Mouse (Mus musculus): ENCODE results near the gene Magi2. TPM values are rescaled to one million over a fixed set of nuclear protein-coding genes. Genes with fewer than 3 reads are reported as not detected.
A peak's percentile ranks its signal among the peaks of the same experiment; 100 is the strongest.
"Not testable (repeated sequence)": the region's sequence is repeated elsewhere in the genome, so short reads cannot be mapped to it uniquely, and the experiment has no call there.

Gene Magi2
- polyA plus RNA-seq, 1 experiment from 2014 or later = 20.2 TPM

DNA sequence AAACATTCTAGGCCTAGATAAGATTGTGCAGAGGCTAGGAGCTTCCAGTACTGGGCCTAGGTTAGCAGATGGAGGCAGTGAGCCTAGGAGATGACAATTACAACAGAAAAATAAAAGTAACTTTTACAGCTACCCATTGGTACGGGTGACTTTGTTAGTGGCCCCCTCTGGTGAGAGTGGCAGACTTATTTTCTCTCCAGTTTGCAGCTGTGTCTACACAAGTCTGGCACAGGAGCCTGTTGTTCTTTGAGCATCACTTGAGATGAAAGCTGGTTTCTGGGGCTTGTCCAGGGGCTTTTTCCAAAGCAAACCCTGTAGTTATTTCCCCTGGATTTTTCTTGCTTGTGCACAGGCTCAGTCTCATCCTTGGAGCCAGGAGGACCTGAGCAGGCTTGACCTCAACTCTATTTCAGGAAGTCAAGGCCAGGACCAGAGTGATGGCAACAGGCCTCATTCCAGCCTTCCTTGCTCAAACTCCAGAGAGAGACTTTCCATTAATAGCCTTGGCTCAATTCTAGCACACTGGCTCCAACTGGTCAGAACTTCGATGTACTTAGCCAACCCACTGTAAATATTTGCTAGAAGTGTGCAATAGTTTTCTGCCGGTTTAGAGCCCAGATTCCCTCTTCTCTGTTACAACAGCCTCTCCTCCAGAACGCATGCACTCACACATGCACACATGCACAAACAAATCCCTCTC is 1493.5 kb downstream of the Magi2 start:
- Histone ChIP-seq H3K27ac (replicated peaks) (no peak overlapping the region), H3K4me1 (no peaks in the 10 kb centered on the region), H3K9ac (replicated peaks) (no peak overlapping the region), H3K4me3 (no peak overlapping the region), H3K27me3 (no peaks in the 10 kb centered on the region), H3K4me2 (replicated peaks) (no peak overlapping the region), H3K36me3 (no peaks in the 10 kb centered on the region), H3K9me3 (no peaks in the 10 kb centered on the region)
- 89% methylated on average over 4 of the region's 4 CpGs for WGBS
- no peak for ATAC-seq (ENCODE audit: low FRiP score, low read depth)

- not testable (repeated sequence) for H3K4me2 ChIP-seq (replicated peaks); H3K27me3 ChIP-seq; H3K4me3 ChIP-seq; H3K36me3 ChIP-seq; H3K9ac ChIP-seq (replicated peaks); H3K9me3 ChIP-seq; H3K27ac ChIP-seq (replicated peaks); H3K4me1 ChIP-seq; ATAC-seq (ENCODE audit: low FRiP score, low read depth)
- 88% methylated on average over 4 of the region's 4 CpGs for WGBS
Measured at GRCm38 (mm10) chr5:20723226-20723625, 1496.4 kb downstream of the Magi2 start.

- Histone ChIP-seq H3K9me3 (no peaks in the 10 kb centered on the region), H3K27me3 (no peaks in the 10 kb centered on the region), H3K36me3 (no peaks in the 10 kb centered on the region), H3K27ac (replicated peaks) (no peak overlapping the region), H3K4me2 (replicated peaks) (no peak overlapping the region), H3K4me1 (no peaks in the 10 kb centered on the region), H3K4me3 (no peak overlapping the region), H3K9ac (replicated peaks) (no peak overlapping the region)
- no peak for ATAC-seq (ENCODE audit: low FRiP score, low read depth)
- WGBS = 50% methylated on average over 2 of the region's 2 CpGs
Measured at GRCm38 (mm10) chr5:20738795-20739194, 1512.0 kb downstream of the Magi2 start.

DNA sequence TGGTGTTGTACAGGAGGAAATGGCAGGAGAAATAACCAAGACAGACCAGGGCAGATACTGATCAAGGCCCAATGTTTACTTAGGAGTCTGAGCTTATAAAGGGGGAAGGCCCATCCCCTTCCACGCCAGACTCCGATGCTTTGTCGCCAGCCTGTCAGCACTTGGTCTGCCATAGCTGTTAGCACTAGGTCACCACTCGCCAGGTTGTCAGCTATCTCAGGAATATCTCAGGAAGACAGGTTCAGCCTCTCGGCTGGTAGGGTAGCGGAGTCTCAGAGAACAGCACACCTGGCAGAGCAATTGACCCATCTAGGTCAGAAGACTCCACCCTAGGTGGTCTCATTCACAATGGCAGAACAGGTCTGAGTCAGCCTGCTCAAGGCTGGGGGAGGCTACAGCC is 1514.4 kb downstream of the Magi2 start:
- H3K4me1 ChIP-seq = no peaks in the 10 kb centered on the region
- H3K36me3 ChIP-seq = no peaks in the 10 kb centered on the region
- WGBS = 87% methylated on average over 6 of the region's 6 CpGs
- no peak for ATAC-seq (ENCODE audit: low FRiP score, low read depth)
- no peaks in the 10 kb centered on the region for H3K9me3 ChIP-seq
- no peak overlapping the region for H3K4me2 ChIP-seq (replicated peaks)
- no peak overlapping the region for H3K27ac ChIP-seq (replicated peaks)
- H3K9ac ChIP-seq (replicated peaks) = no peak overlapping the region
- no peaks in the 10 kb centered on the region for H3K27me3 ChIP-seq
- H3K4me3 ChIP-seq = no peak overlapping the region

GRCm38 (mm10) chr5:20741936-20742335 is 1515.1 kb downstream of the Magi2 start:
- WGBS = 93% methylated on average over 8 of the region's 8 CpGs

GRCm38 (mm10) chr5:20748142-20748541 is 1521.3 kb downstream of the Magi2 start:
- Histone ChIP-seq H3K4me1 (peaks cover 37% of the 10 kb centered on the region), H3K4me2 (replicated peaks) (no peak overlapping the region), H3K9ac (replicated peaks) (no peak overlapping the region), H3K9me3 (no peaks in the 10 kb centered on the region), H3K36me3 (no peaks in the 10 kb centered on the region), H3K4me3 (no peak overlapping the region), H3K27ac (replicated peaks) (no peak overlapping the region), H3K27me3 (no peaks in the 10 kb centered on the region)
- 58% methylated on average over 4 of the region's 4 CpGs for WGBS
- peak; percentile 44 for ATAC-seq (ENCODE audit: low FRiP score, low read depth)

More at GRCm38 (mm10) chr5:20741936-20742335, 1515.1 kb downstream of the Magi2 start:
- H3K27ac ChIP-seq (replicated peaks) = no peak overlapping the region
- no peak overlapping the region for H3K4me2 ChIP-seq (replicated peaks)
- H3K4me1 ChIP-seq = no peaks in the 10 kb centered on the region
- no peaks in the 10 kb centered on the region for H3K9me3 ChIP-seq
- ATAC-seq (ENCODE audit: low FRiP score, low read depth) = no peak
- H3K4me3 ChIP-seq = no peak overlapping the region
- no peaks in the 10 kb centered on the region for H3K36me3 ChIP-seq
- H3K27me3 ChIP-seq = no peaks in the 10 kb centered on the region
- no peak overlapping the region for H3K9ac ChIP-seq (replicated peaks)

DNA sequence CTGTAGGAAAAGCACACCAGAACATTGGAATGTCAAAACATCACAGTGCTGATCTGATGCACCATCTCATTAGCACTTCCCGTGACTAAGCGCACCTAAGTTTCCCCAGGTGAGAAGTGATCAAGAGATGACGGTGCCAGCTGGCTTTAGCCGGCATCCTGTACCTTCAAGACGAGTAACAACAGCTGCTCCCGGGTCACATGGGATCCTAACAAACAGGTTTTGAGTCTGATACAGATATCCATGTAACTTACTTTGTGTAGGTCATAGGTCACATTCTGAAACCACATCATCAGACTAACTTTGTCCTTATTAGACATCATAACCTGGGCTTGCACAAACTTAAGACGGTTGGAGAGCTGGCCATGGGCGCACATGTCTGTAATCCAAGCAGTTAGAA is 1522.0 kb downstream of the Magi2 start:
- no peaks in the 10 kb centered on the region for H3K27me3 ChIP-seq
- H3K4me3 ChIP-seq = no peak overlapping the region
- no peaks in the 10 kb centered on the region for H3K9me3 ChIP-seq
- no peak overlapping the region for H3K27ac ChIP-seq (replicated peaks)
- peaks cover 42% of the 10 kb centered on the region for H3K4me1 ChIP-seq
- H3K36me3 ChIP-seq = no peaks in the 10 kb centered on the region
- no peak overlapping the region for H3K9ac ChIP-seq (replicated peaks)
- 96% methylated on average over 8 of the region's 8 CpGs for WGBS
- ATAC-seq (ENCODE audit: low FRiP score, low read depth) = no peak
- H3K4me2 ChIP-seq (replicated peaks) = no peak overlapping the region

DNA sequence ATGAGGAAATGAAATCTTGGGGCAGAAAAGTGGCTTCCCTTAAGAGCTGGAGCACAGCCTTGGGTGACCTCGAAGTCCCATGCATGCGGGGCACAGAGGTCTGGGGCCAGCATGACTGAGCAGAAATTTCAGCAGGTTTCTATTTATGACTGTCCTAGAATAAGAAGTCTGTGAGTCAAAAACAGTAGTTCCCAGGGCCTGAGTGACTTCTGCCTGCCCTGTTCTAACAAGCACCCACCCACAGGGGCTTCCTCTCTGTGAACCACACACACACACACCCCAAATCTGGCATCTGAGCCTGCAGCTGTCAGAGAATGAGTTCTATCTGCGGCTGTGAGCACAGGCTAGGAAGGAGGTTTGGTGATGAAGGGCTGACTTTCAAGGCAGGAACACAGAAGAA is 1522.7 kb downstream of the Magi2 start:
- no peak for ATAC-seq (ENCODE audit: low FRiP score, low read depth)
- Histone ChIP-seq H3K4me3 (no peak overlapping the region), H3K4me1 (peaks cover 42% of the 10 kb centered on the region), H3K36me3 (no peaks in the 10 kb centered on the region), H3K4me2 (replicated peaks) (no peak overlapping the region), H3K27me3 (no peaks in the 10 kb centered on the region), H3K9ac (replicated peaks) (no peak overlapping the region), H3K27ac (replicated peaks) (no peak overlapping the region), H3K9me3 (no peaks in the 10 kb centered on the region)
- 83% methylated on average over 3 of the region's 3 CpGs for WGBS

DNA sequence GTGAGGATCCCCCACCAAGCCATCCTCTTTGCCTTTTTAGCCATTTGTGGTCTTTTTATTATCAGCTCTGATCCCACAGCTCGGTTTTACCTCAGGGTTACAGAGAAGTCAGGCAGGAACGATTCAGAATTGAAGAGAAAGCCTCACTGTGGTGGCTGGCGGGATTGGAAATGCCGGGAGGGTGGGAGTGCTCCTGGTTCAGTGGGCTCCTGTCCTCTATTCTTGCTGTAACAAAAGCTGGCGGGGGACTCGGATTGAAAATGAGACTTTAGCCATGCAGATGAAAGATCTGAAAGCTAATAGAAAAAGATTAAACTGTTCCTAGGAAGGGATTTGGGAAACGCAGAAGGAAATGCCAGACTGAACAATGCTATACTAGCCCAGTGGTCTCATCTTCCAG is 1524.2 kb downstream of the Magi2 start:
- 19% methylated on average over 7 of the region's 7 CpGs for WGBS
- Histone ChIP-seq H3K9me3 (no peaks in the 10 kb centered on the region), H3K27me3 (no peaks in the 10 kb centered on the region), H3K4me3 (no peak overlapping the region), H3K4me1 (peaks cover 42% of the 10 kb centered on the region), H3K27ac (replicated peaks) (0 out of 2 replicates have a peak overlapping the region, but pooled peaks have one; percentile 21), H3K4me2 (replicated peaks) (no peak overlapping the region), H3K36me3 (no peaks in the 10 kb centered on the region), H3K9ac (replicated peaks) (no peak overlapping the region)
- no peak for ATAC-seq (ENCODE audit: low FRiP score, low read depth)

GRCm38 (mm10) chr5:20751696-20752095 is 1524.9 kb downstream of the Magi2 start:
- 29% methylated on average over 7 of the region's 7 CpGs for WGBS
- no peak overlapping the region for H3K4me3 ChIP-seq
- H3K4me1 ChIP-seq = peaks cover 42% of the 10 kb centered on the region
- no peaks in the 10 kb centered on the region for H3K27me3 ChIP-seq
- no peaks in the 10 kb centered on the region for H3K36me3 ChIP-seq
- peak; percentile 58; the same call in 1 of the 2 replicates for ATAC-seq (ENCODE audit: low FRiP score, low read depth)
- H3K27ac ChIP-seq (replicated peaks) = peak overlapping the region; percentile 44; the same call in 1 of the 2 replicates
- H3K9ac ChIP-seq (replicated peaks) = no peak overlapping the region
- no peaks in the 10 kb centered on the region for H3K9me3 ChIP-seq
- H3K4me2 ChIP-seq (replicated peaks) = no peak overlapping the region

DNA sequence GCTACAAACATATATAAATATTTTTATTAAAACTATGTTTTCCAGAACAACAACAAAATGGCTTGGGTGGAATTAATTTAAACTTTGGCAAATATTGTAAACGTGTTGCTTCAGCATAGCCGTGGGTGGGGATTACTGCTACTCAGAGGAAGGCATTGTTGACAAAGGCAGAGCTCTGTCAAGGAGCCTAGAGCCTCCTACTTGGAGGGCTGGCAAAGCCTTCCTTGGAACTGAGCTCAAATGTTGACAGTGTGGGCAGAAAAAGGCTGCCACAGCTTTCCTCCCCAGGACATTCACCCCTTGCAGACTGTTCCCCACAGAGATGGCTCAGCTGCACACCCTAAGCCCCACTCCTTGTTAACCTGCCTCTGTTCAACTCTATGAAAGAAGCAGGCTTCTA is 1526.3 kb downstream of the Magi2 start:
- Histone ChIP-seq H3K27me3 (no peaks in the 10 kb centered on the region), H3K9me3 (no peaks in the 10 kb centered on the region), H3K36me3 (peaks cover 4% of the 10 kb centered on the region; the same call in 1 of the 2 replicates), H3K27ac (replicated peaks) (no peak overlapping the region), H3K4me1 (peaks cover 35% of the 10 kb centered on the region), H3K4me3 (no peak overlapping the region), H3K4me2 (replicated peaks) (no peak overlapping the region), H3K9ac (replicated peaks) (no peak overlapping the region)
- 26% methylated on average over 2 of the region's 2 CpGs for WGBS
- ATAC-seq (ENCODE audit: low FRiP score, low read depth) = no peak

- no peak overlapping the region for H3K4me2 ChIP-seq (replicated peaks)
- no peak overlapping the region for H3K4me3 ChIP-seq
- peaks cover 4% of the 10 kb centered on the region; the same call in 1 of the 2 replicates for H3K36me3 ChIP-seq
- peaks cover 30% of the 10 kb centered on the region for H3K4me1 ChIP-seq
- 81% methylated on average over 5 of the region's 5 CpGs for WGBS
- ATAC-seq (ENCODE audit: low FRiP score, low read depth) = no peak
- H3K9ac ChIP-seq (replicated peaks) = no peak overlapping the region
- H3K27me3 ChIP-seq = no peaks in the 10 kb centered on the region
- no peaks in the 10 kb centered on the region for H3K9me3 ChIP-seq
- no peak overlapping the region for H3K27ac ChIP-seq (replicated peaks)
Measured at GRCm38 (mm10) chr5:20753963-20754362, 1527.1 kb downstream of the Magi2 start.

Data from midbrain, embryonic 12.5 days (tissue).